Mouse (Mus musculus): ENCODE data around the gene Egfl7. TPM values are rescaled to one million over a fixed set of nuclear protein-coding genes. Genes with fewer than 3 reads are reported as not detected.

The Egfl7 gene
- total and polyA plus RNA-seq, 2 experiments from 2014 or later, result 52.8 to 63.9 TPM

DNA sequence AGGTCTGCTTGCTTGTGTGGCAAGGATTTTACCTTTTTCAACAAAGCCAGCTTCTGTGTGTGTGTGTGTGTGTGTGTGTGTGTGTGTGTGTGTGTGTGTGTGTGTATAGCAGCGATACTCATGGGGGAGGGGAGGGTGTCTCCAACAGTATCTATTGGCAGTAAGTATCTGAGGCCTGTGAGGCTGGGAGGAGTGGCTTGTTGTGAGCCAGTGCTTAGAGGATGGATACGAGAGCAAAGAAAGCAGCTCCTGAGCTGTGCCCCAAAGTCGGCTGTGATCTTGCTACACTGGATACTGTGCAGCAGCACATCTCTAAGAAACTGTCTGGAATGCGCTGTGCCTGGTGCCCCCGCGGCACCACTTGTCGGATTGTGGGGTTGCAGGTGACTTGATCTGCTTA is 38.1 kb downstream of the Egfl7 start:
- H3K4me1 ChIP-seq (ENCODE audit: insufficient read depth), result no peaks in the 10 kb centered on the region
- TF ChIP-seq CTCF (IDR thresholded peaks at IDR 0.05; ENCODE audit: low read depth), result no peak
- H3K4me3 ChIP-seq (ENCODE audit: low read depth, low read length), result no peak overlapping the region
- H3K9me3 ChIP-seq (ENCODE audit: low read length), result no peaks in the 10 kb centered on the region
- DNase-seq, result no peak
- H3K27ac ChIP-seq (ENCODE audit: low read depth, low read length), result no peak overlapping the region
- H3K4me2 ChIP-seq (ENCODE audit: low read depth), result no peak overlapping the region
- H3K36me3 ChIP-seq (ENCODE audit: insufficient read depth), result no peaks in the 10 kb centered on the region
- no peak overlapping the region for H3K9ac ChIP-seq
- no peak for ATAC-seq
- no peaks in the 10 kb centered on the region for H3K27me3 ChIP-seq (ENCODE audit: insufficient read depth, low read length)
- 55% methylated on average over 7 of the region's 7 CpGs for WGBS

DNA sequence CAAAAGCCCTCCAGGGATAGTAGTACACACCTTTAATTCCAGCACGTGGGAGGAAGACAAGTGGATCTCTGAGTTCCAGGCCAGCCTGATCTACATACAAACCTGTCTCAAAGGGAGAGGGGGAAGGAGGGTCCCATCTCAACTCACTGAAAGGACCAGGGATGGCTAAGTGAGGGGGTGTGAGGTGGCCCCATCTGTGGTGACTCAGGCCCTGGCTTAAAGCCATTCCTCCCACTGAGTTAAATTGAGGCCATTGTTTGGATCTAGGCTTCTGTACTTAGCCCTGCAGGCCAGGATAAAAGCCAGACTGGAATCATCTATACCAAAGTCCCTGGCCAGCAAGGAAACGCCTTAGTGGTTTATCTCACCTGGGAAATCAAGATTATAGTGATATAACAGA is 41.4 kb downstream of the Egfl7 start:
- ATAC-seq (no peak), DNase-seq (no peak)
- no peak overlapping the region for H3K4me2 ChIP-seq (ENCODE audit: low read depth)
- no peak overlapping the region for H3K9ac ChIP-seq
- TF ChIP-seq CTCF (IDR thresholded peaks at IDR 0.05; ENCODE audit: low read depth), result no peak
- no peaks in the 10 kb centered on the region for H3K36me3 ChIP-seq (ENCODE audit: insufficient read depth)
- WGBS, result 28% methylated on average over 2 of the region's 2 CpGs
- no peaks in the 10 kb centered on the region for H3K4me1 ChIP-seq (ENCODE audit: insufficient read depth)
- no peaks in the 10 kb centered on the region for H3K9me3 ChIP-seq (ENCODE audit: low read length)
- H3K4me3 ChIP-seq (ENCODE audit: low read depth, low read length), result no peak overlapping the region
- no peak overlapping the region for H3K27ac ChIP-seq (ENCODE audit: low read depth, low read length)
- no peaks in the 10 kb centered on the region for H3K27me3 ChIP-seq (ENCODE audit: insufficient read depth, low read length)

DNA sequence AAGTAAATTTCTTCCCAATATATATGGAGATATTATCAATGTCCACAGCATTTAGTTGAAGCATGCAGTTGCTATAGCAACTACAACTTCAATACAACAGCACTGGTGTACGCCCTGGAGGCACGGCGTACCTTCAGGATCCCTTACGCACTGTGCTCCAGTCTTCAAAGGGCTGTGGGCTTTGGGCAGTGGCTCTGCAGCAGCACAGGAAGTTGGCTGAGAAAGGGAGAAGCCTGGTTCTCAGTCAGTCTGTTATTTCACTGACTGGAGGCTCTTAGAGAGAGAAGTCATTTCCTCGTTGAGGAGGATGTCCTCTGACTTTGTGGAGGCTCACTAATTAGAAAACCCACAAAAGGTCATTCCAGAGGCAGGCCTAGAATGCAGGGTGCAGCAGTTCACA is 43.2 kb downstream of the Egfl7 start:
- WGBS, result 57% methylated on average over 5 of the region's 5 CpGs
- TF ChIP-seq CTCF (IDR thresholded peaks at IDR 0.05; ENCODE audit: low read depth), result no peak
- ATAC-seq, result no peak

DNA sequence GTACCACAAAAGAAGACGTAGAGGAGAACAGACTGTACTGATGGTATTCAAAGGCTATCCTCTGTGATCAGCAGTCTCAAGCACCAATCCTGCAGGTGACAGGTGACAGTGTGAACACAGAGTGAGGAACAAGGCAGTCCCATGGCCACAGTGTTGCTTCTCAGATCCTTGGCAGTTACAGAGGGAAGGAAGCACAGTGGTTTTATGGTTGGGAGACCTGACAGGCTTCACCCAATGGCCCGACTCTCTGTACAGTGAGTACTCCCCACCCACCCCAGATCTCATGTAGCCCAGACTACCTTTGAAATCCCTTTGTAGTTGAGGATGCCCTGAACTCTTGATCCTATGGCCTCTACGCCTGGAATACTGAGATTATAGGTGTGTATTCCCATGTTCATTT is 45.6 kb downstream of the Egfl7 start:
- DNase-seq, result no peak
- H3K4me2 ChIP-seq (ENCODE audit: low read depth), result no peak overlapping the region
- no peaks in the 10 kb centered on the region for H3K36me3 ChIP-seq (ENCODE audit: insufficient read depth)
- H3K4me1 ChIP-seq (ENCODE audit: insufficient read depth), result peaks cover 13% of the 10 kb centered on the region; the same call in 1 of the 2 replicates
- H3K27ac ChIP-seq (ENCODE audit: low read depth, low read length), result no peak overlapping the region
- WGBS, result 85% methylated on average over 3 of the region's 3 CpGs
- H3K9me3 ChIP-seq (ENCODE audit: low read length), result no peaks in the 10 kb centered on the region
- no peaks in the 10 kb centered on the region for H3K27me3 ChIP-seq (ENCODE audit: insufficient read depth, low read length)
- no peak overlapping the region for H3K4me3 ChIP-seq (ENCODE audit: low read depth, low read length)
- no peak overlapping the region for H3K9ac ChIP-seq
- no peak for TF ChIP-seq CTCF (IDR thresholded peaks at IDR 0.05; ENCODE audit: low read depth)
- ATAC-seq, result no peak

More for the DNA sequence above, 43.2 kb downstream of the Egfl7 start:
- H3K27ac ChIP-seq (ENCODE audit: low read depth, low read length), result no peak overlapping the region
- DNase-seq, result no peak
- no peaks in the 10 kb centered on the region for H3K9me3 ChIP-seq (ENCODE audit: low read length)
- no peaks in the 10 kb centered on the region for H3K36me3 ChIP-seq (ENCODE audit: insufficient read depth)
- H3K4me3 ChIP-seq (ENCODE audit: low read depth, low read length), result no peak overlapping the region
- no peaks in the 10 kb centered on the region for H3K4me1 ChIP-seq (ENCODE audit: insufficient read depth)
- H3K9ac ChIP-seq, result no peak overlapping the region
- no peaks in the 10 kb centered on the region for H3K27me3 ChIP-seq (ENCODE audit: insufficient read depth, low read length)
- H3K4me2 ChIP-seq (ENCODE audit: low read depth), result no peak overlapping the region

DNA sequence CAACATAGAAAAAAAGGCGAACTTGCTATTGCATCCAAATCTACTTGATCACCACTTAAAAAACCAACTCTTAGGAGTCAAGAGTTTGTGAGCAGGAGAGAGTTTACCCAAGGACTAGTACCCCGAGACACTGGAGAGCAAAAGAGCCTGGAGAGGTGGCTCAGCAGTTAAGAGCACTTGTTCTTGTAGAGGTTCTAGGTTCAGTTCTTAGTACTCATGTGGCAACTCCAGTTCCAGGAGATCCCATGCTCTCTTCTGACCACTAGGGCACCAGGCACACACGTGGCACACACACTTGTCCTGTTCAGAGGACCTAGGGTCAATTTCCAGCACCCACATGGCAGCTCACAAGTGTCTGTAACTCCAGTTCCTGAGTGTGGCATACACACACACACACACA is 46.3 kb downstream of the Egfl7 start:
- no peak overlapping the region for H3K4me2 ChIP-seq (ENCODE audit: low read depth)
- H3K9me3 ChIP-seq (ENCODE audit: low read length), result no peaks in the 10 kb centered on the region
- no peak overlapping the region for H3K4me3 ChIP-seq (ENCODE audit: low read depth, low read length)
- DNase-seq (no peak), ATAC-seq (no peak)
- H3K36me3 ChIP-seq (ENCODE audit: insufficient read depth), result no peaks in the 10 kb centered on the region
- H3K27me3 ChIP-seq (ENCODE audit: insufficient read depth, low read length), result no peaks in the 10 kb centered on the region
- TF ChIP-seq CTCF (IDR thresholded peaks at IDR 0.05; ENCODE audit: low read depth), result no peak
- H3K9ac ChIP-seq, result no peak overlapping the region
- H3K27ac ChIP-seq (ENCODE audit: low read depth, low read length), result no peak overlapping the region
- 67% methylated on average over 3 of the region's 3 CpGs for WGBS
- H3K4me1 ChIP-seq (ENCODE audit: insufficient read depth), result peaks cover 17% of the 10 kb centered on the region; the same call in 1 of the 2 replicates

DNA sequence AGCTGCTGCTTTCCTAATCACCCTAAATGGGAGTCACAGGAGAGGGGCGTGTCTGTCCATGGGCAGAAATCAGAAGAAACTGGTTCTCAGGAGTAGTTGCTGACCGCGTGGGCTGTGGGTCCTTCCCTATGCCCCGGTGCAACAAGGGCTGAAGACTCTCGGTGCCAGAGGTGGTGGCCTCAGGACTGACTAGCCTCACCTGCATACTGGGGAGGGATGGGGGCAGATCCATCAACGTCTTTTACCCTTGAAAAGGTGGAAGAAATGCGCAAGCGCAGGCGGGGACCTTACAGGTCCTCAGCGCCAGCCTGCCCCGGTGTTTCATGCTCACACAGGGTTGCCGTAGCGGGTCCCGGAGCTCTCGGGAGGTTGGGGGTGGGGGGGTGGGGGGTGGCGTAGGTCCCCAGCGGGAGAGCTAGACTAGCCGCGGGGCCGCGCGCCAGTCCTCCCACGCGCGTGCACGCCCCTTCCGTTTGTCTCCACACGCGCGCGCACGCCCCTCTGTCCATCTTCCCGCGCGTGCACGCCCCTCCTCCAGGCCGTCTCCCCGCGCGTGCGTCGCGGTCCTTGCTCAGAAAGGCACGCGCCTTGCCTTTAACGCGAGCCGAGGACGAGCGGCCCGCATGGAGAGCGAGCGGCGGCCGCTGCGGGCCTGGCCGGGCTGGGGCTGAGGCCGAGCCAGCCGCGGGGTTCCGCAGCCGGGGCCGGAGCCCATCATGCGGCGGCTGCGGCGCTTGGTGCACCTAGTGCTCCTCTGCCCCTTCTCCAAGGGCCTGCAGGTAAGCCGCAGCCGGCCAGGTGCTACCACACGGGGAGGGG is 48.3 kb downstream of the Egfl7 start, which contains the start of gene Fam69b:
Gene Fam69b (plus strand): TSS at position 537 of the 819 bp plus-strand sequence.
- peaks cover 17% of the 10 kb centered on the region; the same call in 1 of the 2 replicates for H3K4me1 ChIP-seq (ENCODE audit: insufficient read depth)
- peak within 1 kb of the TSS; percentile 97 for H3K9ac ChIP-seq
- H3K36me3 ChIP-seq (ENCODE audit: insufficient read depth), result no peaks in the 10 kb centered on the region
- no peaks in the 10 kb centered on the region for H3K27me3 ChIP-seq (ENCODE audit: insufficient read depth, low read length)
- no peak for TF ChIP-seq CTCF (IDR thresholded peaks at IDR 0.05; ENCODE audit: low read depth)
- DNase-seq (peak; percentile 96), ATAC-seq (peak; percentile 85)
- peak within 1 kb of the TSS; percentile 86 for H3K4me2 ChIP-seq (ENCODE audit: low read depth)
- H3K27ac ChIP-seq (ENCODE audit: low read depth, low read length), result peak within 1 kb of the TSS; percentile 83
- WGBS, result 1% methylated on average over 63 of the region's 70 CpGs
- H3K4me3 ChIP-seq (ENCODE audit: low read depth, low read length), result peak within 1 kb of the TSS; percentile 80
- no peaks in the 10 kb centered on the region for H3K9me3 ChIP-seq (ENCODE audit: low read length)

DNA sequence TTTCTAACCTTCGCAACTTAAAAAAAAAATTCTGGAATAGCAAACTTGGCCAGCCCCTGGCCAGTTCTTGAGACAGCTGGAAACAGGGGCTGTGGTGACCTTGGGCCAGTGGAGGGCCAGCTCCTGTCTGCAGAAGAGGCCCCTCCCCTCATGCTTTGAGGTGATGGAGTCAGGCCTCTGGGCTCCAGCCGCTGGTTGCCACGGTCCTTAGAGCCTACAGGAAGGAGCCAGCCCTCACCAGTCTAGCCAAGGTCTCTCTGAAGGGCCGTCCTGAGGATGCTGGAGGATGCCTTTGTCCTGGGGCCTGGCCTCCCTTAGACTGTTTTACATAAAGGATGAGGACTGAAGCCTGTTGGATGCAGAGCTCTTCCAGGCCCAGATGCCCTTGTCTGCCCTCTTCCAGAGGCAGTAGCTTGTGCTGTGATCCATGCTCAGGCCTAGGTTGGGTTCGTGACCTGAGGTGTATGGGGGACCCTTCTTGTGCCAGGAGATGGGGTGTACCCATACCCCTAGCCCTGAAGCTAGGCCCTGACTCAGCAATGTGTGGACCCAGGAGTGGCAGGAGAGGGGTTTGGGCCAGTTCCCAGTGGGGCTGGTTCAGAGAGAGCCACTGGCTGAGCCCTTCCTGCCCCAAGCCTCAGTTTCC is 49.1 kb downstream of the Egfl7 start:
- H3K4me3 ChIP-seq (ENCODE audit: low read depth, low read length), result peak overlapping the region; percentile 80
- no peak for TF ChIP-seq CTCF (IDR thresholded peaks at IDR 0.05; ENCODE audit: low read depth)
- H3K4me2 ChIP-seq (ENCODE audit: low read depth), result peak overlapping the region; percentile 86
- 9% methylated on average over 5 of the region's 5 CpGs for WGBS
- peaks cover 5% of the 10 kb centered on the region; the same call in 1 of the 2 replicates for H3K36me3 ChIP-seq (ENCODE audit: insufficient read depth)
- H3K9me3 ChIP-seq (ENCODE audit: low read length), result no peaks in the 10 kb centered on the region
- DNase-seq (peak; percentile 51), ATAC-seq (peak; percentile 49)
- peak overlapping the region; percentile 83 for H3K27ac ChIP-seq (ENCODE audit: low read depth, low read length)
- peak overlapping the region; percentile 97 for H3K9ac ChIP-seq
- no peaks in the 10 kb centered on the region for H3K27me3 ChIP-seq (ENCODE audit: insufficient read depth, low read length)
- peaks cover 17% of the 10 kb centered on the region; the same call in 1 of the 2 replicates for H3K4me1 ChIP-seq (ENCODE audit: insufficient read depth)
